In genomic region chr2:104299160-104299559, GRCm38 (mm10) we compare ENCODE assay signal across 9 mouse cellular contexts.
A peak's percentile ranks its signal among the peaks of the same experiment; 100 is the strongest.
DNase-seq lines count a peak whose midpoint lies in the region; ATAC-seq and TF ChIP-seq lines count a peak whose summit lies in the region.
"Had no signal": no experiment of that assay in that cellular context is flagged by ENCODE, and none has a peak within 500 bp of the region (broad histone marks: within the 10 kb centered on the region; RNA-seq: fewer than 3 reads in every experiment).

No protein-coding gene starts in this region.

- no peak overlapping the region for H3K9ac ChIP-seq in intestine, embryonic 14.5 days (ENCODE audit: low read length)
- no peak overlapping the region for H3K9ac ChIP-seq in intestine, postnatal 0 days (ENCODE audit: low read depth, low read length)
- H3K9ac ChIP-seq in liver, embryonic 14.5 days (replicated peaks), result no peak overlapping the region

- WGBS in intestine, embryonic 14.5 days, result 10% methylated on average over 7 of the region's 7 CpGs
- WGBS in intestine, postnatal 0 days, result 10% methylated on average over 7 of the region's 7 CpGs
- WGBS in liver, embryonic 14.5 days (ENCODE audit: insufficient replicate concordance), result 12% methylated on average over 7 of the region's 7 CpGs

- H3K4me1 ChIP-seq in intestine, embryonic 14.5 days (replicated peaks; ENCODE audit: control insufficient read depth, insufficient read depth, low read length), result no peaks in the 10 kb centered on the region
- no peaks in the 10 kb centered on the region for H3K4me1 ChIP-seq in intestine, postnatal 0 days (replicated peaks; ENCODE audit: control insufficient read depth, insufficient read depth, low read length)
- H3K4me1 ChIP-seq in liver, embryonic 14.5 days (replicated peaks; ENCODE audit: control insufficient read depth in 2 of 2, insufficient read depth in 2 of 2, low read length in 1 of 2), result no peaks in the 10 kb centered on the region
- H3K4me1 ChIP-seq: megakaryocyte, embryonic 14.5 days had no signal

- peak; percentile 95 for DNase-seq in intestine, embryonic 14.5 days (ENCODE audit: low spot score)
- DNase-seq in WW6 (ENCODE audit: low read depth, low spot score), result peak; percentile 53
- DNase-seq in gastrocnemius, postnatal 4 days (ENCODE audit: low spot score in 2 of 2), result peak; percentile 59 to 78
- DNase-seq in liver, embryonic 14.5 days (ENCODE audit: low read depth in 3 of 3, low spot score in 3 of 3), result peak; percentile 34 to 41 (median 37)
- DNase-seq in skeletal muscle tissue, adult 2 months (ENCODE audit: low read depth, low spot score), result peak; percentile 36
- DNase-seq in layer of hippocampus, adult 2 months (ENCODE audit: low spot score in 2 of 2), result no peak

- TF ChIP-seq EP300 in liver, embryonic 14.5 days (IDR thresholded peaks at IDR 0.05; ENCODE audit: low read depth), result no peak

- H3K4me3 ChIP-seq in intestine, embryonic 14.5 days (ENCODE audit: low read depth, low read length), result no peak overlapping the region
- no peak overlapping the region for H3K4me3 ChIP-seq in intestine, postnatal 0 days (ENCODE audit: low read depth, low read length)
- no peak overlapping the region for H3K4me3 ChIP-seq in liver, embryonic 14.5 days (ENCODE audit: insufficient read depth in 1 of 2, low read depth in 2 of 2, low read length in 2 of 2)
- H3K4me3 ChIP-seq in layer of hippocampus, adult 2 months, result no peak overlapping the region
- H3K4me3 ChIP-seq: megakaryocyte, embryonic 14.5 days had no signal

- H3K27me3 ChIP-seq in intestine, embryonic 14.5 days (replicated peaks; ENCODE audit: control insufficient read depth, insufficient read depth, low read length), result no peaks in the 10 kb centered on the region
- H3K27me3 ChIP-seq in intestine, postnatal 0 days (replicated peaks; ENCODE audit: control insufficient read depth, insufficient read depth, low read length), result no peaks in the 10 kb centered on the region
- H3K27me3 ChIP-seq in liver, embryonic 14.5 days (ENCODE audit: control insufficient read depth, insufficient read depth, low read length), result no peaks in the 10 kb centered on the region
- H3K27me3 ChIP-seq: megakaryocyte, embryonic 14.5 days had no signal

- ATAC-seq in intestine, embryonic 14.5 days (replicated peaks; ENCODE audit: low FRiP score, low TSS enrichment, low read depth), result no peak
- no peak for ATAC-seq in intestine, postnatal 0 days
- no peak for ATAC-seq in liver, embryonic 14.5 days (ENCODE audit: insufficient read depth)
- ATAC-seq in erythroid progenitor cell, adult 5-6 weeks (replicated peaks; ENCODE audit: low FRiP score, poor library complexity, severe bottlenecking), result no peak

- no peaks in the 10 kb centered on the region for H3K36me3 ChIP-seq in intestine, embryonic 14.5 days (ENCODE audit: control insufficient read depth, insufficient read depth, low read length)
- H3K36me3 ChIP-seq in intestine, postnatal 0 days (ENCODE audit: control insufficient read depth, insufficient read depth), result no peaks in the 10 kb centered on the region
- H3K36me3 ChIP-seq in liver, embryonic 14.5 days (replicated peaks; ENCODE audit: control insufficient read depth, insufficient read depth, low read depth), result no peaks in the 10 kb centered on the region

- no peak overlapping the region for H3K4me2 ChIP-seq in intestine, embryonic 14.5 days (ENCODE audit: low read length)
- no peak overlapping the region for H3K4me2 ChIP-seq in intestine, postnatal 0 days (replicated peaks; ENCODE audit: low read depth)
- H3K4me2 ChIP-seq in liver, embryonic 14.5 days (ENCODE audit: low read depth), result no peak overlapping the region

- TF ChIP-seq CTCF in intestine, postnatal 0 days (IDR thresholded peaks at IDR 0.05; ENCODE audit: low read depth), result no peak
- no peak for TF ChIP-seq CTCF in liver, embryonic 14.5 days (IDR thresholded peaks at IDR 0.05; ENCODE audit: low read depth)
- no peak for TF ChIP-seq CTCF in layer of hippocampus, adult 2 months (conservative IDR thresholded peaks at IDR 0.05)

- H3K9me3 ChIP-seq in intestine, embryonic 14.5 days (ENCODE audit: control insufficient read depth, low read length), result no peaks in the 10 kb centered on the region
- no peaks in the 10 kb centered on the region for H3K9me3 ChIP-seq in intestine, postnatal 0 days (ENCODE audit: control insufficient read depth)
- no peaks in the 10 kb centered on the region for H3K9me3 ChIP-seq in liver, embryonic 14.5 days (ENCODE audit: control insufficient read depth, low read length)
- H3K9me3 ChIP-seq: megakaryocyte, embryonic 14.5 days had no signal

- no peak overlapping the region for H3K27ac ChIP-seq in intestine, embryonic 14.5 days (ENCODE audit: low read depth)
- no peak overlapping the region for H3K27ac ChIP-seq in intestine, postnatal 0 days (ENCODE audit: low read depth, low read length)
- H3K27ac ChIP-seq in liver, embryonic 14.5 days, result no peak overlapping the region
- no peak overlapping the region for H3K27ac ChIP-seq in layer of hippocampus, adult 2 months

Comparison
In these comparisons a context has a peak if more than half of its experiments do, and no peak if none do; other contexts are left out.
1. DNase-seq: peak in intestine, embryonic 14.5 days (single experiment), WW6 (single experiment), gastrocnemius, postnatal 4 days (2 of 2), liver, embryonic 14.5 days (3 of 3) and skeletal muscle tissue, adult 2 months (single experiment); none in layer of hippocampus, adult 2 months (0 of 2).